23 mouse cellular contexts compared by ENCODE assay signal in genomic region chr12:103569690-103570089, GRCm38 (mm10). TPM values are rescaled to one million over a fixed set of nuclear protein-coding genes. Genes with fewer than 3 reads are reported as not detected.
A peak's percentile ranks its signal among the peaks of the same experiment; 100 is the strongest.
DNase-seq lines count a peak whose midpoint lies in the region; ATAC-seq and TF ChIP-seq lines count a peak whose summit lies in the region.
"Had no signal": no experiment of that assay in that cellular context is flagged by ENCODE, and none has a peak within 500 bp of the region (broad histone marks: within the 10 kb centered on the region; RNA-seq: fewer than 3 reads in every experiment).

No protein-coding gene starts in this region.

- ATAC-seq in kidney, embryonic 16.5 days (ENCODE audit: low FRiP score, low TSS enrichment): peak; percentile 27; the same call in 1 of the 2 replicates
- peak; percentile 15; the same call in 1 of the 2 replicates for ATAC-seq in lung, postnatal 0 days
- ATAC-seq in intestine, embryonic 14.5 days (replicated peaks; ENCODE audit: low FRiP score, low TSS enrichment, low read depth): 0 out of 2 replicates have a peak, but pooled peaks have one; percentile 19
- ATAC-seq: forebrain, embryonic 16.5 days; Patski had no signal

- WGBS in kidney, embryonic 16.5 days: 60% methylated on average over 6 of the region's 6 CpGs
- 35% methylated on average over 6 of the region's 6 CpGs for WGBS in lung, postnatal 0 days
- 62% methylated on average over 6 of the region's 6 CpGs for WGBS in intestine, embryonic 14.5 days

- H3K27ac ChIP-seq in kidney, embryonic 16.5 days (ENCODE audit: low read length): no peak overlapping the region
- no peak overlapping the region for H3K27ac ChIP-seq in lung, postnatal 0 days (ENCODE audit: low read length)
- no peak overlapping the region for H3K27ac ChIP-seq in intestine, embryonic 14.5 days (ENCODE audit: low read depth)
- H3K27ac ChIP-seq: embryonic facial prominence, embryonic 12.5 days; forebrain, embryonic 12.5 days; heart, embryonic 10.5 days; hindbrain, embryonic 12.5 days had no signal

- H3K4me2 ChIP-seq in kidney, embryonic 16.5 days (replicated peaks; ENCODE audit: low read depth, low read length): no peak overlapping the region
- H3K4me2 ChIP-seq in lung, postnatal 0 days (replicated peaks; ENCODE audit: low read depth, low read length): no peak overlapping the region
- H3K4me2 ChIP-seq in intestine, embryonic 14.5 days (ENCODE audit: low read length): no peak overlapping the region
- H3K4me2 ChIP-seq: embryonic facial prominence, embryonic 12.5 days; forebrain, embryonic 12.5 days; hindbrain, embryonic 12.5 days had no signal

- H3K4me1 ChIP-seq in kidney, embryonic 16.5 days (ENCODE audit: insufficient read depth, low read length): no peaks in the 10 kb centered on the region
- no peaks in the 10 kb centered on the region for H3K4me1 ChIP-seq in lung, postnatal 0 days (ENCODE audit: insufficient read depth, low read depth, low read length)
- H3K4me1 ChIP-seq in intestine, embryonic 14.5 days (replicated peaks; ENCODE audit: control insufficient read depth, insufficient read depth, low read length): no peaks in the 10 kb centered on the region
- H3K4me1 ChIP-seq: embryonic facial prominence, embryonic 12.5 days; forebrain, embryonic 12.5 days; heart, embryonic 10.5 days; hindbrain, embryonic 12.5 days had no signal

- TF ChIP-seq CTCF in lung, postnatal 0 days (IDR thresholded peaks at IDR 0.05): no peak

- no peaks in the 10 kb centered on the region for H3K27me3 ChIP-seq in kidney, embryonic 16.5 days (ENCODE audit: insufficient read depth, low read length)
- H3K27me3 ChIP-seq in lung, postnatal 0 days (replicated peaks; ENCODE audit: insufficient read depth, low read length): no peaks in the 10 kb centered on the region
- H3K27me3 ChIP-seq in intestine, embryonic 14.5 days (replicated peaks; ENCODE audit: control insufficient read depth, insufficient read depth, low read length): no peaks in the 10 kb centered on the region
- H3K27me3 ChIP-seq: CH12.LX; embryonic facial prominence, embryonic 12.5 days; forebrain, embryonic 12.5 days; hindbrain, embryonic 12.5 days; Patski had no signal

- no peaks in the 10 kb centered on the region for H3K36me3 ChIP-seq in kidney, embryonic 16.5 days (ENCODE audit: insufficient read depth, low read length)
- no peaks in the 10 kb centered on the region for H3K36me3 ChIP-seq in lung, postnatal 0 days (ENCODE audit: insufficient read depth, low read length)
- no peaks in the 10 kb centered on the region for H3K36me3 ChIP-seq in intestine, embryonic 14.5 days (ENCODE audit: control insufficient read depth, insufficient read depth, low read length)
- H3K36me3 ChIP-seq: embryonic facial prominence, embryonic 12.5 days; forebrain, embryonic 12.5 days; heart, embryonic 10.5 days; hindbrain, embryonic 12.5 days had no signal

- H3K4me3 ChIP-seq in kidney, embryonic 16.5 days (ENCODE audit: low read length): no peak overlapping the region
- H3K4me3 ChIP-seq in lung, postnatal 0 days (ENCODE audit: low read depth, low read length): no peak overlapping the region
- H3K4me3 ChIP-seq in intestine, embryonic 14.5 days (ENCODE audit: low read depth, low read length): no peak overlapping the region
- H3K4me3 ChIP-seq: embryonic facial prominence, embryonic 12.5 days; forebrain, embryonic 12.5 days; heart, embryonic 10.5 days; hindbrain, embryonic 12.5 days had no signal

- H3K9ac ChIP-seq in kidney, embryonic 16.5 days (replicated peaks; ENCODE audit: low read length): no peak overlapping the region
- H3K9ac ChIP-seq in lung, postnatal 0 days (replicated peaks; ENCODE audit: low read depth): no peak overlapping the region
- H3K9ac ChIP-seq in intestine, embryonic 14.5 days (ENCODE audit: low read length): no peak overlapping the region
- H3K9ac ChIP-seq: embryonic facial prominence, embryonic 12.5 days; forebrain, embryonic 12.5 days; hindbrain, embryonic 12.5 days had no signal

- TF ChIP-seq EP300 in lung, postnatal 0 days (IDR thresholded peaks at IDR 0.05): no peak

- no peak for DNase-seq in kidney, postnatal 36 days
- no peak for DNase-seq in lung, postnatal 0 days (ENCODE audit: low spot score)
- DNase-seq in lung, postnatal 36 days: no peak
- DNase-seq in intestine, embryonic 14.5 days (ENCODE audit: low spot score): no peak
- DNase-seq in adrenal gland, postnatal 36 days: no peak
- DNase-seq in embryo, embryonic 9.5 days (ENCODE audit: extremely low spot score): no peak
- DNase-seq: adrenal gland, adult 8-10 months; cerebellum, adult 11 months; cerebellum, adult 8-10 months; cerebellum, postnatal 14 days; embryo, embryonic 11 days; gastrocnemius, postnatal 10 days; heart, adult 18-20 months; heart, postnatal 10 days; heart, postnatal 4 days had no signal

- H3K9me3 ChIP-seq in kidney, embryonic 16.5 days (ENCODE audit: low read length): no peaks in the 10 kb centered on the region
- H3K9me3 ChIP-seq in lung, postnatal 0 days (ENCODE audit: low read length): no peaks in the 10 kb centered on the region
- no peaks in the 10 kb centered on the region for H3K9me3 ChIP-seq in intestine, embryonic 14.5 days (ENCODE audit: control insufficient read depth, low read length)
- H3K9me3 ChIP-seq: embryonic facial prominence, embryonic 12.5 days; forebrain, embryonic 12.5 days; heart, embryonic 10.5 days; hindbrain, embryonic 12.5 days had no signal

RNA-seq across cellular contexts. Expression of gene Ppp4r4, which starts 37.6 kb away (rescaled TPM):
- polyA plus RNA-seq in kidney, embryonic 16.5 days (2015; fragmentation: Nextera tagmentation; extraction: Ambion mirVana): 1.1 and 1.2 TPM in 2 replicates
- polyA plus RNA-seq in lung, postnatal 0 days (2015; fragmentation: Nextera tagmentation; extraction: Ambion mirVana): 6.1 and 6.3 TPM in 2 replicates
- 1.2 and 1.8 TPM in 2 replicates for polyA plus RNA-seq in intestine, embryonic 14.5 days (2014; fragmentation: Nextera tagmentation; extraction: Ambion mirVana)
- total RNA-seq in adrenal gland, postnatal 36 days (2021): 1 to 10 TPM; 4.0 to 4.4 TPM
